Mouse (Mus musculus): ENCODE results near the gene Rasa3. TPM values are rescaled to one million over a fixed set of nuclear protein-coding genes. Genes with fewer than 3 reads are reported as not detected.

Gene Rasa3
- polyA plus RNA-seq, 1 experiment from 2014 or later, result 24.8 TPM

GRCm38 (mm10) chr8:13529011-13529840, 148.2 kb downstream of the Rasa3 start:
- H3K27ac ChIP-seq, result no peak overlapping the region
- 0 out of 2 replicates have a peak, but pooled peaks cover 9% of the 10 kb centered on the region for H3K4me1 ChIP-seq
- DNase-seq (ENCODE audit: extremely low spot score, low spot score), result no peak
- no peaks in the 10 kb centered on the region for H3K27me3 ChIP-seq (ENCODE audit: poor library complexity, severe bottlenecking)
- no peak overlapping the region for H3K4me3 ChIP-seq
- WGBS, result 73% methylated on average over 15 of the region's 15 CpGs
- H3K9me3 ChIP-seq, result peaks cover 10% of the 10 kb centered on the region
- H3K36me3 ChIP-seq (replicated peaks), result no peaks in the 10 kb centered on the region

- Histone ChIP-seq H3K27me3 (ENCODE audit: poor library complexity, severe bottlenecking) (no peaks in the 10 kb centered on the region), H3K9me3 (no peaks in the 10 kb centered on the region), H3K36me3 (replicated peaks) (no peaks in the 10 kb centered on the region), H3K27ac (no peak overlapping the region), H3K4me3 (no peak overlapping the region), H3K4me1 (no peaks in the 10 kb centered on the region)
- WGBS, result 86% methylated on average over 7 of the region's 7 CpGs
- no peak for DNase-seq (ENCODE audit: extremely low spot score, low spot score)
Observed at GRCm38 (mm10) chr8:13521392-13521791, 156.0 kb downstream of the Rasa3 start.

- Histone ChIP-seq H3K4me1 (no peaks in the 10 kb centered on the region), H3K4me3 (no peak overlapping the region), H3K27me3 (ENCODE audit: poor library complexity, severe bottlenecking) (no peaks in the 10 kb centered on the region), H3K27ac (no peak overlapping the region), H3K9me3 (no peaks in the 10 kb centered on the region), H3K36me3 (replicated peaks) (no peaks in the 10 kb centered on the region)
- WGBS, result 72% methylated on average over 6 of the region's 6 CpGs
- no peak for DNase-seq (ENCODE audit: extremely low spot score, low spot score)
Observed at GRCm38 (mm10) chr8:13520349-13520748, 157.1 kb downstream of the Rasa3 start.

- Histone ChIP-seq H3K36me3 (replicated peaks) (no peaks in the 10 kb centered on the region), H3K27me3 (ENCODE audit: poor library complexity, severe bottlenecking) (no peaks in the 10 kb centered on the region), H3K9me3 (no peaks in the 10 kb centered on the region), H3K4me1 (no peaks in the 10 kb centered on the region), H3K4me3 (no peak overlapping the region), H3K27ac (no peak overlapping the region)
- no peak for DNase-seq (ENCODE audit: extremely low spot score, low spot score)
- WGBS, result 90% methylated on average over 9 of the region's 9 CpGs
Observed at GRCm38 (mm10) chr8:13519503-13519902, 157.9 kb downstream of the Rasa3 start.

- WGBS, result 90% methylated on average over 6 of the region's 6 CpGs
- Histone ChIP-seq H3K4me3 (no peak overlapping the region), H3K27ac (no peak overlapping the region), H3K36me3 (replicated peaks) (no peaks in the 10 kb centered on the region), H3K9me3 (no peaks in the 10 kb centered on the region), H3K27me3 (ENCODE audit: poor library complexity, severe bottlenecking) (no peaks in the 10 kb centered on the region), H3K4me1 (no peaks in the 10 kb centered on the region)
- DNase-seq (ENCODE audit: extremely low spot score, low spot score), result no peak
Observed at GRCm38 (mm10) chr8:13517284-13517781, 160.1 kb downstream of the Rasa3 start.

Other genes starting within 250 kb of the Rasa3 start
- 0.19 and 0.22 TPM in 2 replicates for gene Tmem255b, start 242.4 kb downstream of the Rasa3 start, polyA plus RNA-seq (2016; fragmentation: Nextera tagmentation; extraction: Ambion mirVana)
- gene Gas6, start 183.1 kb downstream of the Rasa3 start, polyA plus RNA-seq (2016; fragmentation: Nextera tagmentation; extraction: Ambion mirVana), result 6.1 and 7.6 TPM in 2 replicates
- not detected in 2 replicates for gene 1700029H14Rik, start 115.1 kb downstream of the Rasa3 start, polyA plus RNA-seq (2016; fragmentation: Nextera tagmentation; extraction: Ambion mirVana)
- 1.4 and 2.0 TPM in 2 replicates for gene Cfap97d2, start 28.3 kb upstream of the Rasa3 start, polyA plus RNA-seq (2016; fragmentation: Nextera tagmentation; extraction: Ambion mirVana)
- gene Cdc16, start 80.1 kb upstream of the Rasa3 start, polyA plus RNA-seq (2016; fragmentation: Nextera tagmentation; extraction: Ambion mirVana), result 215 and 222 TPM in 2 replicates
- gene Upf3a, start 108.0 kb upstream of the Rasa3 start, polyA plus RNA-seq (2016; fragmentation: Nextera tagmentation; extraction: Ambion mirVana), result 38.7 and 39.3 TPM in 2 replicates
- not detected in 2 replicates for gene AF366264, start 160.8 kb upstream of the Rasa3 start, polyA plus RNA-seq (2016; fragmentation: Nextera tagmentation; extraction: Ambion mirVana)
- gene Champ1, start 192.0 kb upstream of the Rasa3 start, polyA plus RNA-seq (2016; fragmentation: Nextera tagmentation; extraction: Ambion mirVana), result 46.6 and 49.4 TPM in 2 replicates
- gene Coprs, start 212.7 kb upstream of the Rasa3 start, polyA plus RNA-seq (2016; fragmentation: Nextera tagmentation; extraction: Ambion mirVana), result 90.4 and 94.2 TPM in 2 replicates